Mouse (Mus musculus) testis, adult 2 months (tissue): ENCODE results near the gene Kcnb1.

ENCODE experiments used
- CTCF ChIP-seq: fragments of 200-500 bp; IDR thresholded peaks from 2 replicates; pipeline ENCODE4 v1.5.1; 2012; ENCODE audit warnings: low read depth, mild to moderate bottlenecking, inconsistent platforms, low read length, moderate library complexity; ENCODE audit not compliant: control insufficient read depth, insufficient read depth, insufficient replicate concordance
- POLR2A ChIP-seq: fragments of 200-500 bp; IDR thresholded peaks from 2 replicates; pipeline ENCODE4 v1.6.1; 2012; ENCODE audit warnings: low read depth, mild to moderate bottlenecking, inconsistent platforms, low read length, moderate library complexity; ENCODE audit not compliant: control insufficient read depth

GRCm38 (mm10) chr2:167055386-167055785 lies 134.6 kb downstream of the Kcnb1 start:
- TF ChIP-seq CTCF, result no peak
- TF ChIP-seq POLR2A, result 0 out of 2 replicates have a peak, but pooled peaks have one; percentile 15
